Mouse (Mus musculus) bone marrow, adult 2 months (tissue): Measurements from ENCODE around the gene Ttc41. TPM values are rescaled to one million over a fixed set of nuclear protein-coding genes. Genes with fewer than 3 reads are reported as not detected.

ENCODE experiments used
- H3K27ac ChIP-seq: fragments of 200-500 bp; 2 replicates; pipeline ENCODE4 v1.5.1; 2012; ENCODE audit warnings: low read depth, mild to moderate bottlenecking, control low read depth, inconsistent platforms, low read length; ENCODE audit not compliant: control insufficient read depth, poor library complexity, insufficient read depth
- H3K4me1 ChIP-seq: fragments of 200-500 bp; 2 replicates; pipeline ENCODE4 v1.6.1; 2011; ENCODE audit warnings: low read length; ENCODE audit not compliant: control insufficient read depth, insufficient read depth
- H3K4me3 ChIP-seq: fragments of 200-500 bp; replicated peaks from 2 replicates; pipeline ENCODE3; 2011; ENCODE audit warnings: mild to moderate bottlenecking, low read depth, low read length, control low read depth; ENCODE audit not compliant: control insufficient read depth
- CTCF ChIP-seq: fragments of 200-500 bp; IDR thresholded peaks from 2 replicates; pipeline ENCODE4 v1.5.1; 2011; ENCODE audit warnings: low read length, control low read depth; ENCODE audit not compliant: control insufficient read depth, insufficient read depth
- POLR2A ChIP-seq: fragments of 200-500 bp; IDR thresholded peaks from 2 replicates; pipeline ENCODE4 v1.6.1; 2011; ENCODE audit warnings: low read depth, mild to moderate bottlenecking, control low read depth, low read length, borderline replicate concordance; ENCODE audit not compliant: control insufficient read depth
- WGBS: fragments of 180-500 bp; shearing (Covaris S2); methylation state at CpG from one replicate; pipeline ENCODE4 v1.1.7; 2018; 5-methylcytosine and 5-hydroxymethylcytosine counted together
- polyA plus RNA-seq: library from polyadenylated mRNA; stranded (reverse); fragments of >200 nt; gene quantifications from 2 replicates; pipeline ENCODE4 v1.2.4, GENCODE M21; 2011; ENCODE audit warnings: low replicate concordance; ENCODE audit not compliant: missing spikeins, insufficient read depth, insufficient read length

The Ttc41 gene
- polyA plus RNA-seq, 1 experiment: 4.4 TPM

- H3K27ac ChIP-seq: no peak overlapping the region
- H3K4me1 ChIP-seq: no peaks in the 10 kb centered on the region
- WGBS: 60% methylated on average over 7 of the region's 7 CpGs
- TF ChIP-seq POLR2A: no peak
- no peak for TF ChIP-seq CTCF
- no peak overlapping the region for H3K4me3 ChIP-seq
Observed at GRCm38 (mm10) chr10:86815133-86815532, 109.5 kb downstream of the Ttc41 start.

- 36% methylated on average over 8 of the region's 8 CpGs for WGBS
Observed at GRCm38 (mm10) chr10:86819649-86820165, 114.1 kb downstream of the Ttc41 start.

GRCm38 (mm10) chr10:86821014-86821413 is 115.4 kb downstream of the Ttc41 start:
- Histone ChIP-seq H3K27ac (no peak overlapping the region), H3K4me3 (no peak overlapping the region), H3K4me1 (no peaks in the 10 kb centered on the region)
- 89% methylated on average over 7 of the region's 7 CpGs for WGBS
- no peak for TF ChIP-seq CTCF
- no peak for TF ChIP-seq POLR2A

More at GRCm38 (mm10) chr10:86819649-86820165, 114.1 kb downstream of the Ttc41 start:
- TF ChIP-seq POLR2A (no peak), CTCF (no peak)
- H3K27ac ChIP-seq: no peak overlapping the region
- no peaks in the 10 kb centered on the region for H3K4me1 ChIP-seq
- H3K4me3 ChIP-seq: no peak overlapping the region

- no peak for TF ChIP-seq CTCF
- no peak for TF ChIP-seq POLR2A
- H3K4me1 ChIP-seq: peaks cover 5% of the 10 kb centered on the region
- 90% methylated on average over 6 of the region's 6 CpGs for WGBS
Observed at GRCm38 (mm10) chr10:86824093-86824492, 118.5 kb downstream of the Ttc41 start.

GRCm38 (mm10) chr10:86824871-86825270 is 119.3 kb downstream of the Ttc41 start:
- Histone ChIP-seq H3K27ac (no peak overlapping the region), H3K4me1 (peaks cover 5% of the 10 kb centered on the region), H3K4me3 (no peak overlapping the region)
- WGBS: 93% methylated on average over 14 of the region's 14 CpGs
- TF ChIP-seq CTCF (no peak), POLR2A (no peak)

More at GRCm38 (mm10) chr10:86824093-86824492, 118.5 kb downstream of the Ttc41 start:
- Histone ChIP-seq H3K27ac (no peak overlapping the region), H3K4me3 (no peak overlapping the region)

GRCm38 (mm10) chr10:86825871-86826522 is 120.4 kb downstream of the Ttc41 start:
- H3K27ac ChIP-seq: no peak overlapping the region
- WGBS: 92% methylated on average over 10 of the region's 10 CpGs

More at GRCm38 (mm10) chr10:86825871-86826522, 120.4 kb downstream of the Ttc41 start:
- no peak overlapping the region for H3K4me3 ChIP-seq
- no peak for TF ChIP-seq POLR2A
- no peak for TF ChIP-seq CTCF
- H3K4me1 ChIP-seq: peaks cover 5% of the 10 kb centered on the region

Other genes starting within 250 kb of the Ttc41 start
- 0.75 and 1.5 TPM in 2 replicates for gene Syn3, start 206.9 kb upstream of the Ttc41 start, polyA plus RNA-seq
- 123 and 231 TPM in 2 replicates for gene Hsp90b1, start 302 bp upstream of the Ttc41 start, polyA plus RNA-seq
- not detected in 2 replicates for gene Gm49358, start 58.2 kb downstream of the Ttc41 start, polyA plus RNA-seq
- gene Nt5dc3, start 73.2 kb downstream of the Ttc41 start, polyA plus RNA-seq: 1.9 and 2.3 TPM in 2 replicates